Mouse (Mus musculus): ENCODE results near the gene Dcxr. TPM values are rescaled to one million over a fixed set of nuclear protein-coding genes. Genes with fewer than 3 reads are reported as not detected.

The Dcxr gene
- polyA plus RNA-seq, 1 experiment from 2014 or later = 7.0 TPM

- WGBS = 90% methylated on average over 11 of the region's 11 CpGs
- no peak overlapping the region for H3K27ac ChIP-seq (ENCODE audit: low read length)
- H3K27me3 ChIP-seq (ENCODE audit: control insufficient read depth, insufficient read depth, low read depth, low read length) = no peaks in the 10 kb centered on the region
- H3K4me1 ChIP-seq (ENCODE audit: control insufficient read depth, insufficient read depth, low read length) = peaks cover 16% of the 10 kb centered on the region
- no peak for ATAC-seq
- no peaks in the 10 kb centered on the region for H3K9me3 ChIP-seq (replicated peaks; ENCODE audit: control insufficient read depth, low read length, poor library complexity, severe bottlenecking)
- H3K36me3 ChIP-seq (ENCODE audit: control insufficient read depth, insufficient read depth, low read length) = peaks cover 7% of the 10 kb centered on the region
- H3K4me2 ChIP-seq (ENCODE audit: low read length) = peak overlapping the region; percentile 69
- no peak overlapping the region; the same call in none of the 2 replicates for H3K9ac ChIP-seq (ENCODE audit: low read depth, low read length)
- H3K4me3 ChIP-seq (ENCODE audit: low read depth, low read length) = peak overlapping the region; percentile 59; the same call in 1 of the 2 replicates
Measured at GRCm38 (mm10) chr11:120722761-120723382, 4.2 kb downstream of the Dcxr start.

- peaks cover 16% of the 10 kb centered on the region for H3K4me1 ChIP-seq (ENCODE audit: control insufficient read depth, insufficient read depth, low read length)
- peak overlapping the region; percentile 79 for H3K9ac ChIP-seq (ENCODE audit: low read depth, low read length)
- H3K9me3 ChIP-seq (replicated peaks; ENCODE audit: control insufficient read depth, low read length, poor library complexity, severe bottlenecking) = no peaks in the 10 kb centered on the region
- no peak for ATAC-seq
- 20% methylated on average over 21 of the region's 21 CpGs for WGBS
- H3K27me3 ChIP-seq (ENCODE audit: control insufficient read depth, insufficient read depth, low read depth, low read length) = no peaks in the 10 kb centered on the region
- peak overlapping the region; percentile 59 for H3K4me3 ChIP-seq (ENCODE audit: low read depth, low read length)
- peak overlapping the region; percentile 69 for H3K4me2 ChIP-seq (ENCODE audit: low read length)
- peaks cover 7% of the 10 kb centered on the region for H3K36me3 ChIP-seq (ENCODE audit: control insufficient read depth, insufficient read depth, low read length)
- H3K27ac ChIP-seq (ENCODE audit: low read length) = peak overlapping the region; percentile 76
Measured at GRCm38 (mm10) chr11:120722067-120722630, 4.9 kb downstream of the Dcxr start.

GRCm38 (mm10) chr11:120721124-120722066 lies 5.7 kb downstream of the Dcxr start, which contains the start of gene Rac3:
Rac3 (plus strand) TSS chr11:120721470.
- Histone ChIP-seq H3K36me3 (ENCODE audit: control insufficient read depth, insufficient read depth, low read length) (peaks cover 7% of the 10 kb centered on the region), H3K4me1 (ENCODE audit: control insufficient read depth, insufficient read depth, low read length) (peaks cover 9% of the 10 kb centered on the region), H3K27me3 (ENCODE audit: control insufficient read depth, insufficient read depth, low read depth, low read length) (no peaks in the 10 kb centered on the region), H3K4me3 (ENCODE audit: low read depth, low read length) (peak within 1 kb of the TSS; percentile 59), H3K4me2 (ENCODE audit: low read length) (peak within 1 kb of the TSS; percentile 69), H3K27ac (ENCODE audit: low read length) (peak within 1 kb of the TSS; percentile 76), H3K9me3 (replicated peaks; ENCODE audit: control insufficient read depth, low read length, poor library complexity, severe bottlenecking) (no peaks in the 10 kb centered on the region), H3K9ac (ENCODE audit: low read depth, low read length) (peak within 1 kb of the TSS; percentile 79)
- peak; percentile 90 for ATAC-seq
- WGBS = under 1% methylated on average over 82 of the region's 90 CpGs

GRCm38 (mm10) chr11:120720450-120720849 lies 6.6 kb downstream of the Dcxr start:
- peak overlapping the region; percentile 76 for H3K27ac ChIP-seq (ENCODE audit: low read length)
- 10% methylated on average over 17 of the region's 17 CpGs for WGBS

DNA sequence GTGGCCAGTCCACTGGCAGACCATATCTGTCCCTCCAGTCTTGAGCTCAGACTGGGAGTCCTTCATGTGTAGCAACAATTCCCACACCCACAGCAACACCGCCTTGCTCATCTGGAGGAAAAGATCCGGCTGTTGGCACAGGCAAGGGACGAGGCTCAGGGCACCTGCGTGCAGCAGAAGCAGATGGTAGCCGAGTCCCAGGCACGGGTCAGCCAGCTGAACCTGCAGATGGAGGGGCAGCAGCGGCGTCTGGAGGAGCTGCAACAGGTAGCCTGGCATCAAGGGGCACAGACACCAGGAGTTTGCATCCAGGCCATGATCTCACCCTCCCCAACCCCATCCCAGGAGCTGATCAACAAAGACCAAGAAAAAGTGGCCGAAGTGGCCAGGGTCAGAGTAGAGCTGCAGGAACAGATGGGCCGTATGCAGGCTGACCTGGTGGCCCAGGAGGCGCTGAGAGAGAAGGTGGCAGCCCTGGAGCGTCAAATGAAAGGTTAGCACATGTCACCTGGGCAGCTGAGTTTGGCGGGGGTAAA lies 7.2 kb downstream of the Dcxr start:
- Histone ChIP-seq H3K27me3 (ENCODE audit: control insufficient read depth, insufficient read depth, low read depth, low read length) (no peaks in the 10 kb centered on the region), H3K4me1 (ENCODE audit: control insufficient read depth, insufficient read depth, low read length) (peaks cover 9% of the 10 kb centered on the region; the same call in 1 of the 2 replicates), H3K4me3 (ENCODE audit: low read depth, low read length) (no peak overlapping the region), H3K36me3 (ENCODE audit: control insufficient read depth, insufficient read depth, low read length) (peaks cover 7% of the 10 kb centered on the region), H3K4me2 (ENCODE audit: low read length) (no peak overlapping the region), H3K27ac (ENCODE audit: low read length) (no peak overlapping the region), H3K9me3 (replicated peaks; ENCODE audit: control insufficient read depth, low read length, poor library complexity, severe bottlenecking) (no peaks in the 10 kb centered on the region), H3K9ac (ENCODE audit: low read depth, low read length) (no peak overlapping the region)
- 90% methylated on average over 13 of the region's 13 CpGs for WGBS
- ATAC-seq = no peak

More at GRCm38 (mm10) chr11:120720450-120720849, 6.6 kb downstream of the Dcxr start:
- H3K4me3 ChIP-seq (ENCODE audit: low read depth, low read length) = peak overlapping the region; percentile 59
- peak overlapping the region; percentile 69 for H3K4me2 ChIP-seq (ENCODE audit: low read length)
- ATAC-seq = peak; percentile 18; the same call in 1 of the 2 replicates
- no peaks in the 10 kb centered on the region for H3K9me3 ChIP-seq (replicated peaks; ENCODE audit: control insufficient read depth, low read length, poor library complexity, severe bottlenecking)
- peak overlapping the region; percentile 79 for H3K9ac ChIP-seq (ENCODE audit: low read depth, low read length)
- H3K27me3 ChIP-seq (ENCODE audit: control insufficient read depth, insufficient read depth, low read depth, low read length) = no peaks in the 10 kb centered on the region
- H3K4me1 ChIP-seq (ENCODE audit: control insufficient read depth, insufficient read depth, low read length) = peaks cover 8% of the 10 kb centered on the region; the same call in 1 of the 2 replicates
- H3K36me3 ChIP-seq (ENCODE audit: control insufficient read depth, insufficient read depth, low read length) = peaks cover 7% of the 10 kb centered on the region

DNA sequence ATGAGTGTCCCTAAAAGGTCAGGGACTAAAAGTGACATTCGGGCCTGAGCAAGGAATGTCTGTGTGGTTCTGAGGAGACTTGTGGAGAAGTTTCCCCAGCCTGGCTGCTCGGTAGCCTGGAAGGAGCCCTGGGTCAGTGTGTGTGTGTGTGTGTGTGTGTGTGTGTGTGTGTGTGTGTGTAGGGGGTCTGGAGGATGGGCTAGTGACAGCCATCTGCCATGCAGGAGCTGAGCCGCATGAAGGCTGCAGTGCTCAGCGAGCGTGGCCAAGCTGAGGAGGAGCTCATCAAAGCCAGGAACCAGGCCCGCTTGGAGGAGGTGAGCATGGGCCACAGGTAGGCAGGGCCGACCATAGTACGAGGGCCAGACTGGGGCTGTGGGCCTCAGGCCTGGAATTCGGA lies 7.8 kb downstream of the Dcxr start:
- H3K4me1 ChIP-seq (ENCODE audit: control insufficient read depth, insufficient read depth, low read length) = peaks cover 15% of the 10 kb centered on the region; the same call in 1 of the 2 replicates
- 94% methylated on average over 9 of the region's 9 CpGs for WGBS
- no peak overlapping the region for H3K9ac ChIP-seq (ENCODE audit: low read depth, low read length)
- no peak overlapping the region for H3K27ac ChIP-seq (ENCODE audit: low read length)
- H3K4me2 ChIP-seq (ENCODE audit: low read length) = no peak overlapping the region
- no peak overlapping the region for H3K4me3 ChIP-seq (ENCODE audit: low read depth, low read length)
- H3K9me3 ChIP-seq (replicated peaks; ENCODE audit: control insufficient read depth, low read length, poor library complexity, severe bottlenecking) = no peaks in the 10 kb centered on the region
- H3K27me3 ChIP-seq (ENCODE audit: control insufficient read depth, insufficient read depth, low read depth, low read length) = no peaks in the 10 kb centered on the region
- H3K36me3 ChIP-seq (ENCODE audit: control insufficient read depth, insufficient read depth, low read length) = peaks cover 7% of the 10 kb centered on the region
- no peak for ATAC-seq

DNA sequence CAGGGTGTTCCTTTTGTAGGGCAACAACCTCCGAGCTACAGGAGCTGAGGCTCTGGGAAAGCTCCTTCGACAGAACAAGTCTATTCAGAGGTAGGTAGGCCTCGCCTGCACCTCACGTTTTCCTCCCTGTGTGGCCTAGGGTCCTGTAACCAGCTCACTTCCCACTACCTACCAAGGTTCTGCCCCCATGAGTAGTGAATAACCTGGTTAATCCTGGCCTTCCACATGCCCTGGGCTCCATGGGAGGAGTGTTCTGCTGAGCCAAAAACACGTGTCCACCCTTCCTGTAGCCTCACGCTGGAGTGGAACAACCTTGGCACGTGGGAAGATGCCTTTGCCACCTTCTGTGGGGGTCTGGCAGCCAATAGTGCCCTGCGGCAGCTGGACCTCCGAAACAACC lies 11.9 kb downstream of the Dcxr start:
- Histone ChIP-seq H3K4me1 (ENCODE audit: control insufficient read depth, insufficient read depth, low read length) (peaks cover 15% of the 10 kb centered on the region), H3K27me3 (ENCODE audit: control insufficient read depth, insufficient read depth, low read depth, low read length) (no peaks in the 10 kb centered on the region), H3K27ac (ENCODE audit: low read length) (no peak overlapping the region), H3K4me2 (ENCODE audit: low read length) (no peak overlapping the region), H3K36me3 (ENCODE audit: control insufficient read depth, insufficient read depth, low read length) (peaks cover 7% of the 10 kb centered on the region), H3K4me3 (ENCODE audit: low read depth, low read length) (no peak overlapping the region), H3K9ac (ENCODE audit: low read depth, low read length) (no peak overlapping the region), H3K9me3 (replicated peaks; ENCODE audit: control insufficient read depth, low read length, poor library complexity, severe bottlenecking) (no peaks in the 10 kb centered on the region)
- 92% methylated on average over 9 of the region's 9 CpGs for WGBS
- ATAC-seq = no peak

GRCm38 (mm10) chr11:120714546-120714945 lies 12.5 kb downstream of the Dcxr start:
- Histone ChIP-seq H3K27ac (ENCODE audit: low read length) (no peak overlapping the region), H3K36me3 (ENCODE audit: control insufficient read depth, insufficient read depth, low read length) (peaks cover 10% of the 10 kb centered on the region), H3K4me1 (ENCODE audit: control insufficient read depth, insufficient read depth, low read length) (peaks cover 15% of the 10 kb centered on the region), H3K27me3 (ENCODE audit: control insufficient read depth, insufficient read depth, low read depth, low read length) (no peaks in the 10 kb centered on the region), H3K4me3 (ENCODE audit: low read depth, low read length) (peak overlapping the region; percentile 49), H3K9ac (ENCODE audit: low read depth, low read length) (peak overlapping the region; percentile 69), H3K9me3 (replicated peaks; ENCODE audit: control insufficient read depth, low read length, poor library complexity, severe bottlenecking) (no peaks in the 10 kb centered on the region), H3K4me2 (ENCODE audit: low read length) (peak overlapping the region; percentile 72)
- ATAC-seq = no peak
- WGBS = 62% methylated on average over 10 of the region's 10 CpGs
